Mouse (Mus musculus): ENCODE data around the gene Nup54. TPM values are rescaled to one million over a fixed set of nuclear protein-coding genes. Genes with fewer than 3 reads are reported as not detected.
A peak's percentile ranks its signal among the peaks of the same experiment; 100 is the strongest.

Nup54 gene
- polyA plus RNA-seq, 1 experiment from 2014 or later = 56.4 TPM

GRCm38 (mm10) chr5:92387433-92387832, 47.6 kb downstream of the Nup54 start:
- Histone ChIP-seq H3K27ac (no peak overlapping the region), H3K27me3 (replicated peaks) (peaks cover 10% of the 10 kb centered on the region), H3K9ac (no peak overlapping the region), H3K9me3 (no peaks in the 10 kb centered on the region), H3K36me3 (replicated peaks) (no peaks in the 10 kb centered on the region), H3K4me1 (peaks cover 3% of the 10 kb centered on the region; the same call in 1 of the 2 replicates), H3K4me2 (no peak overlapping the region), H3K4me3 (no peak overlapping the region)
- 76% methylated on average over 11 of the region's 11 CpGs for WGBS
- ATAC-seq (replicated peaks) = no peak

GRCm38 (mm10) chr5:92386643-92387042, 48.4 kb downstream of the Nup54 start:
- no peaks in the 10 kb centered on the region for H3K36me3 ChIP-seq (replicated peaks)
- no peaks in the 10 kb centered on the region for H3K9me3 ChIP-seq
- peaks cover 6% of the 10 kb centered on the region for H3K27me3 ChIP-seq (replicated peaks)
- 63% methylated on average over 6 of the region's 6 CpGs for WGBS
- no peak overlapping the region for H3K4me2 ChIP-seq
- no peak overlapping the region for H3K4me3 ChIP-seq
- ATAC-seq (replicated peaks) = no peak
- H3K27ac ChIP-seq = no peak overlapping the region
- no peak overlapping the region for H3K9ac ChIP-seq
- H3K4me1 ChIP-seq = no peaks in the 10 kb centered on the region

DNA sequence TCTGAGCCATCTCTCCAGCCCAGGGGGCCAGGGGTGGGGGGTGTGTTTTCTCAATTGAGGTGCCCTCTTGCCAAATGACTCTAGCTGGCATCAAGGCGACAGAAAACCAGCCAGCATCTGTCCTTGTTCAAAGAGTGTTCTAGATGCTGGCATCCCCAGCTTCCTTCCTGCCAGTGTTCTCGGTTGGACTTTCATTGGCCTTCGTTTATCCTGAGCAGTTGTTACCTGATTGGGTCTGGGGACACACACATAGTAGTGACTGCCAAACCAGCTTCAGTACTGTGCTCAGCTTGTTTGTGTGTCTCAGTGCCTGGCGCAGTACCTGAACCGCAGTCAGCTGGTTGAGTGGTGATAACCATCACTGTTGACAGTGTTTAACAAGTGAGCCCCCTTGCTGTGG, 48.9 kb downstream of the Nup54 start:
- no peak overlapping the region for H3K4me2 ChIP-seq
- H3K36me3 ChIP-seq (replicated peaks) = no peaks in the 10 kb centered on the region
- no peaks in the 10 kb centered on the region for H3K9me3 ChIP-seq
- 87% methylated on average over 5 of the region's 5 CpGs for WGBS
- H3K27me3 ChIP-seq (replicated peaks) = peaks cover under 1% of the 10 kb centered on the region; the same call in 1 of the 2 replicates
- no peak overlapping the region for H3K4me3 ChIP-seq
- H3K27ac ChIP-seq = no peak overlapping the region
- no peak for ATAC-seq (replicated peaks)
- no peak overlapping the region for H3K9ac ChIP-seq
- no peaks in the 10 kb centered on the region for H3K4me1 ChIP-seq

GRCm38 (mm10) chr5:92384855-92385254, 50.2 kb downstream of the Nup54 start:
- Histone ChIP-seq H3K27me3 (replicated peaks) (no peaks in the 10 kb centered on the region), H3K4me2 (no peak overlapping the region), H3K9me3 (no peaks in the 10 kb centered on the region), H3K36me3 (replicated peaks) (no peaks in the 10 kb centered on the region), H3K9ac (no peak overlapping the region), H3K4me1 (no peaks in the 10 kb centered on the region), H3K4me3 (no peak overlapping the region), H3K27ac (no peak overlapping the region)
- no peak for ATAC-seq (replicated peaks)
- 41% methylated on average over 7 of the region's 7 CpGs for WGBS

- no peak for ATAC-seq (replicated peaks)
- H3K4me2 ChIP-seq = no peak overlapping the region
- no peaks in the 10 kb centered on the region for H3K9me3 ChIP-seq
- no peaks in the 10 kb centered on the region for H3K36me3 ChIP-seq (replicated peaks)
- H3K4me3 ChIP-seq = no peak overlapping the region
- H3K27me3 ChIP-seq (replicated peaks) = no peaks in the 10 kb centered on the region
- H3K9ac ChIP-seq = no peak overlapping the region
- no peak overlapping the region for H3K27ac ChIP-seq
- no peaks in the 10 kb centered on the region for H3K4me1 ChIP-seq
- WGBS = 58% methylated on average over 7 of the region's 7 CpGs
Measured at GRCm38 (mm10) chr5:92383747-92384146, 51.3 kb downstream of the Nup54 start.

- H3K4me3 ChIP-seq = no peak overlapping the region
- H3K9ac ChIP-seq = no peak overlapping the region
- no peaks in the 10 kb centered on the region for H3K9me3 ChIP-seq
- no peak overlapping the region for H3K4me2 ChIP-seq
- no peaks in the 10 kb centered on the region for H3K36me3 ChIP-seq (replicated peaks)
- H3K4me1 ChIP-seq = no peaks in the 10 kb centered on the region
- peak; percentile 57 for ATAC-seq (replicated peaks)
- no peak overlapping the region for H3K27ac ChIP-seq
- no peaks in the 10 kb centered on the region for H3K27me3 ChIP-seq (replicated peaks)
- WGBS = 65% methylated on average over 9 of the region's 9 CpGs
Measured at GRCm38 (mm10) chr5:92382349-92382679, 52.7 kb downstream of the Nup54 start.

DNA sequence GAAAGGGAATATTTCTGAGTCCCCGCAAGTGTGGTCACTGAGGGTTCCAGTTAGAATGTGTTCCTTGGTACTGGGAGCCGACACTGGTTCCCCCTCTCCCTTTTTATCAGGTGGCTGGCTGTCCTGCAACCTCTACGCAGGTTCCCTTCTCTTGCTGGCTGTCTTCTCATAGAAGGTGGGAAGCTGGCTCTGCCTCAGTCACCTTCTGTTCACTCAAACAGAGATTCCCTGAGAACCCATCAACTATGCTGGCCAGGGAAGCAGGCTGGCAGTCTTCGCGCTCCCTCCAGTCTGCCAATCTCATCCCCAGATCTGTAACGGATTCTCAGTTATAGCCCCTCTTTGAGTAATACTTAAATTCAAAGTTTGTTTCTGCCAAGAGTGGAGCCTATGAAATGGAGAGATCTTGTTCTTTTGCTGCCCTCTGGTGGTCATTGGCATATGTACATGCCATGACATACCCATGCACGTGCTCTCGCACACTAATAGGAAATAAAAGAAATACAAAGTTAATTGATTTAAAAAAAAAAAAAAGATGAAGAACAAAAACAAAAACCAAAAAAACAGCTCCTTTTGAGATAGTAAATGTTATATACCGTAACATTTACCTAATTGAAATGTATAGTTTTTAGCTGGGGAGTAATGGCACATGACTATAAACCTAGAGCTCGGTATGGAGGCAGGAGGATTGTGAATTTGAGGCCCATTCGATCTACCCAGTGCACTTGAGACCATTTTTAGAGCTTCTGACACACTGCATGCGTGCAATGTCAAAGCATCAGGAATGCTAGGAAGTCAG, 53.3 kb downstream of the Nup54 start:
- peak; percentile 87 for ATAC-seq (replicated peaks)
- no peaks in the 10 kb centered on the region for H3K27me3 ChIP-seq (replicated peaks)
- H3K4me1 ChIP-seq = peaks cover 4% of the 10 kb centered on the region
- no peak overlapping the region for H3K9ac ChIP-seq
- H3K4me2 ChIP-seq = no peak overlapping the region
- H3K27ac ChIP-seq = no peak overlapping the region
- H3K9me3 ChIP-seq = no peaks in the 10 kb centered on the region
- H3K36me3 ChIP-seq (replicated peaks) = no peaks in the 10 kb centered on the region
- WGBS = 36% methylated on average over 12 of the region's 12 CpGs
- H3K4me3 ChIP-seq = no peak overlapping the region

DNA sequence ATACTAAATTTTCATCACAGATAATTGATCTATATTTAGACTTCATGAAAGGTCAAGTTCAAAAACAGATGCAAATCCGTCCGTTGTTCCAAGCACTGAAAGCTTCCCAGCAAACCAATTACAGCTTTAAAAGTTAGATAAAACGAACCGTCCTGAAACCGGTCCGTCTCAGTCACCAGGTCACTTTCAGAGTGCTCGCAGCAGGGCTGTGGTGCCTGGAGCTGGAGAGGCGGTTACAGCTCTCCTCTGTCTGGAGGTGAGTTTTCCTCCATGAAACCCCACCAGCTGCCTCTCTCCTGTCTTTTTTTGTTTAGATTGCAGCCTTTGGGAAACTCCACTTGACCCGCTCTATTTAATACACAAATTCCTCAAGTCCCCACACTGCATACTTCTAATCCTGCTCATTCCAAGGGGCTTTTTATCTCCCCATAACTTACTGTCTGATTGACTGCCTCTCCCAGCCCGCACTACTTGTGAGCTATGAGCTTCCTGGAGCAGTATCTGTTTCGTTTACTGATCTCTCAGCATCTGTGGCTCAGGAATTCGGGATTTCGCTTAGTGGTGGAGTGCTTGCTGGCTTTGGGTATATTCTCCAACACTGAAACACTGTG, 58.1 kb downstream of the Nup54 start:
- 0 out of 2 replicates have a peak overlapping the region, but pooled peaks have one; percentile 4 for H3K4me2 ChIP-seq
- H3K36me3 ChIP-seq (replicated peaks) = no peaks in the 10 kb centered on the region
- 30% methylated on average over 13 of the region's 13 CpGs for WGBS
- H3K9me3 ChIP-seq = no peaks in the 10 kb centered on the region
- H3K4me1 ChIP-seq = peaks cover 5% of the 10 kb centered on the region
- no peak for ATAC-seq (replicated peaks)
- H3K27me3 ChIP-seq (replicated peaks) = no peaks in the 10 kb centered on the region
- H3K9ac ChIP-seq = no peak overlapping the region
- H3K4me3 ChIP-seq = no peak overlapping the region
- H3K27ac ChIP-seq = no peak overlapping the region

GRCm38 (mm10) chr5:92375368-92375767, 59.7 kb downstream of the Nup54 start:
- 83% methylated on average over 17 of the region's 17 CpGs for WGBS
- no peaks in the 10 kb centered on the region for H3K36me3 ChIP-seq (replicated peaks)

GRCm38 (mm10) chr5:92374721-92375142, 60.3 kb downstream of the Nup54 start:
- no peak overlapping the region for H3K4me3 ChIP-seq
- H3K9ac ChIP-seq = no peak overlapping the region
- H3K9me3 ChIP-seq = no peaks in the 10 kb centered on the region
- WGBS = 79% methylated on average over 6 of the region's 6 CpGs
- H3K36me3 ChIP-seq (replicated peaks) = no peaks in the 10 kb centered on the region
- ATAC-seq (replicated peaks) = no peak
- no peak overlapping the region for H3K27ac ChIP-seq
- H3K4me2 ChIP-seq = no peak overlapping the region
- H3K4me1 ChIP-seq = peaks cover 5% of the 10 kb centered on the region
- H3K27me3 ChIP-seq (replicated peaks) = no peaks in the 10 kb centered on the region

More at GRCm38 (mm10) chr5:92375368-92375767, 59.7 kb downstream of the Nup54 start:
- no peaks in the 10 kb centered on the region for H3K27me3 ChIP-seq (replicated peaks)
- no peaks in the 10 kb centered on the region for H3K9me3 ChIP-seq
- ATAC-seq (replicated peaks) = no peak
- H3K4me3 ChIP-seq = no peak overlapping the region
- H3K4me2 ChIP-seq = no peak overlapping the region
- H3K4me1 ChIP-seq = peaks cover 5% of the 10 kb centered on the region
- no peak overlapping the region for H3K9ac ChIP-seq
- no peak overlapping the region for H3K27ac ChIP-seq

GRCm38 (mm10) chr5:92372605-92373004, 62.4 kb downstream of the Nup54 start:
- H3K27ac ChIP-seq = no peak overlapping the region
- no peak overlapping the region for H3K9ac ChIP-seq
- H3K4me3 ChIP-seq = no peak overlapping the region
- H3K27me3 ChIP-seq (replicated peaks) = no peaks in the 10 kb centered on the region
- no peak for ATAC-seq (replicated peaks)
- peaks cover 5% of the 10 kb centered on the region for H3K4me1 ChIP-seq
- no peaks in the 10 kb centered on the region for H3K9me3 ChIP-seq
- H3K4me2 ChIP-seq = no peak overlapping the region
- no peaks in the 10 kb centered on the region for H3K36me3 ChIP-seq (replicated peaks)
- WGBS = 76% methylated on average over 2 of the region's 2 CpGs

- Histone ChIP-seq H3K9ac (no peak overlapping the region), H3K27ac (no peak overlapping the region), H3K4me2 (no peak overlapping the region), H3K9me3 (no peaks in the 10 kb centered on the region), H3K36me3 (replicated peaks) (no peaks in the 10 kb centered on the region), H3K4me3 (no peak overlapping the region), H3K4me1 (no peaks in the 10 kb centered on the region), H3K27me3 (replicated peaks) (no peaks in the 10 kb centered on the region)
- WGBS = 56% methylated on average over 14 of the region's 14 CpGs
- 0 out of 2 replicates have a peak, but pooled peaks have one; percentile 45 for ATAC-seq (replicated peaks)
Measured at GRCm38 (mm10) chr5:92371361-92371976, 63.5 kb downstream of the Nup54 start.

All from midbrain, embryonic 15.5 days (tissue).